Mouse (Mus musculus): Measurements from ENCODE around the gene Maea.
A peak's percentile ranks its signal among the peaks of the same experiment; 100 is the strongest.
"Not testable (repeated sequence)": the region's sequence is repeated elsewhere in the genome, so short reads cannot be mapped to it uniquely, and the experiment has no call there.

Gene Maea

DNA sequence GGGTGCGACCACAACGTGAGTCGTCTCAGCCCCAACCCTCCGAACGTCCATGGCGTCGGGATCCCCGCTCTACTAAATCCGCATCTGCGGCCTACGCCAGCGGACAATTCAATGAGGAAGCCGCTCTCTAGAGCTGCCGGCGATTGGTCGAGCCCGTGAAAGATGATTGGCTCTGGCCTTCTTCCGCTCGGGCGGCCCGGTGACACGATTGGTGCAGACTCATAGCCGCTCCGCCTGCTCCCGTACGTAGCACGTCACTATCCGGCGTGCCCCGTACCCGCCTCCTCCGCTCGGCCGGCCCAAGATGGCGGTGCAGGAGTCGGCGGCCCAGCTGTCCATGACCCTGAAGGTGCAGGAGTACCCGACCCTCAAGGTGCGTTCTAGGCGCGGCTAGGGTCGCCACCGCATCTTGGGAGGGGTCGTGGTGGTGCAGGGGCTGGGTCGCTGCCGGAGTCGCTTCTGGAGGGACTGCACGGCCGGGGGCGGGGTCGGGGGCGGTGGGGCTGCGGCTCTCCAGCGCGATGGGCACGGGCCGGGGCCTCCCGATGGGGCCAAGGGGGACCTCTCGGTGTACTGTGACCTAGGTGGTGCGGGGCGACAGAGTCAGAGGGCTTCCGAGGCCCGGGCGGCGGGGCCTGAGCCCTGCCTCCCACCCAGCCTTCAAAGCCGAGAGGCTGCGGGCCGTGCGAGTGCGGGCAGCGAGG lies at the start of gene Maea:
TSS of gene Maea (plus strand) at position 237 of the 704 bp plus-strand sequence.
- DNase-seq: peak; percentile 91 to 96

DNA sequence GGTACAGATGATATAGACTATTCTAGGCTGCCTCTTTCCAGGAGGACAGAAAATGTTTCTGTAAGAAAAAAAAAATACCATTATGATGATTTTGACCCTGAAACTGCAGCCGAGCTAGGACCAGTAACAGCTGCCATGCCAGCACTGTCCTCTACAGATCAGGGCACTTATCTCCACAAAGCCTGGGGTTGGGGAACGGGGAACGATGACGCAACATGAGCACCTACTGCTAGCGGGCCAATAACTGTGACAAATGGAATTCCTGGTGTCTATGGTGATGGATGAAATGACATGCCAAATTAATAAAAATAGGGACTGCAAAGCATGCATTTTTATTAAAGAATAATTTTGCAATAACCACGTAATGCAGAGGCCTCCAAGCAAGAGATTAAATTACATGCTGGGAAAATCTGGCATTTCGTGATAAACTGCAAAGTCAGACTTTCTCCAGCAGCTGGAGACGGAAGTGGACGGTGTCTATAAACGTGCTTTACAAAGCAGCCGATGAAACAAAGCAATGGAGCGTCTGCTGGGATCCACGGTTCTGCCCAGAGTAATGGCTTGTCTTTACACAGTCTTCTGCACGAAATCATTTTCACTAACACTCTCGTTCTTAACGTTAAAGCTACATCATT lies 41.4 kb upstream of the Maea start:
- DNase-seq: no peak

DNA sequence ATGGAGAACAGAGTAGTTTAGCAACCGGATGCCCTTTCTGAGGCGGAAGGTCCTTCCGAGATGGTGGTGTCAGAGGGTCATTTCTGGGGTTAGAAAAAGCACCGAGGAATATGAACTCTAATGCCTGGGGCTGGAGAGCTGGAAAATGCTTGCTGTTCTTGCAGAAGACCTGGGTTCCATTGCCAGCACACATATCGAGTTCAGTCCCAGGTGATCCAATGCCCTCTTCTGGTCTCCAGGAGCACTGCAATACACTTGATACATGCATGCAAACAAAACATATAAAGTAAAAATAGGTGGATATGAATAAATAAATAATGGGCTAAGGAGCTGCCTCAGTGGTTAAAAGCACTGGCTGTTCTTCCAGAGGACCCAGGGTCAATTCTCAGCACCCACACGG lies 38.1 kb upstream of the Maea start:
- DNase-seq: no peak

- DNase-seq: no peak
Observed at GRCm38 (mm10) chr5:33301801-33302200, 33.5 kb upstream of the Maea start.

- peak in 1 of 2 experiments; percentile 9 for DNase-seq
Observed at GRCm38 (mm10) chr5:33310704-33311462, 24.4 kb upstream of the Maea start.

DNA sequence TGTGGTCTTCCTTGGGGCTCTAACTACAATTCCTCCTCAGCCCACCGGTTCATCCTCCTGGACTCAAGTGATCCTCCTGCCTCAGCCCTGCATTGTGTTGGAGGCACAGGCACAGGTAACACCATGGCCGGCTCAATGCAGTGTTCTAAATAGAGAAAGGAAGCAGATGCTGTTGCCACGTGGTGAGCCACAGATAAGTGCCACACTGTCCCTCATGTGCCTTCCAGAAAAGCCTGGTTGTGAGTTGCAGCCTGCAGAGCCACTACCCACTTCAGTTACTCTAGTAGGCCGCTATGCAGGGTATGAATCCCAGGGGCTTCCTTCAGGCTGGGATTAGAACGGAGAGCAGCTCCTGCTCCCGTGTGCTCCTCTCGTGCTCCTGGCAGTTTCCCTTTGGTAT lies 23.1 kb upstream of the Maea start:
- no peak for DNase-seq

DNA sequence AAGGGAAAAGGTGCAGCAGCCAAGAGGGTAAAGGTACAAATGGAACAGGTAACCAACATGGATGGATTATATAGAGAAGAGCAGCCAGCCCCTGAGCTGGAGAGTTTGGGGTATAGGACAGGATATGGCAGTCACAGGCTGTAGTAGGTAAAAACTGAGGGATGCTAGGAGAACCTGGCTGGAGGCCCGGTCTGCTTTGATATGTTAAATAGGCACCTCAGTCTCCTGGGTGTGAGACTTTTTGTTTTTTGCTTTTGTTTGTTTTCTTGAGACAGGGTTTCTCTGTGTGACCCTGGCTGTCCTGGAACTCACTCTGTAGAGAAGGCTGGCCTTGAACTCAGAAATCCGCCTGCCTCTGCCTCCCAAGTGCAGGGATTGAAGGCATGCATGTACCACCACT lies 10.8 kb upstream of the Maea start:
- no peak for DNase-seq

DNA sequence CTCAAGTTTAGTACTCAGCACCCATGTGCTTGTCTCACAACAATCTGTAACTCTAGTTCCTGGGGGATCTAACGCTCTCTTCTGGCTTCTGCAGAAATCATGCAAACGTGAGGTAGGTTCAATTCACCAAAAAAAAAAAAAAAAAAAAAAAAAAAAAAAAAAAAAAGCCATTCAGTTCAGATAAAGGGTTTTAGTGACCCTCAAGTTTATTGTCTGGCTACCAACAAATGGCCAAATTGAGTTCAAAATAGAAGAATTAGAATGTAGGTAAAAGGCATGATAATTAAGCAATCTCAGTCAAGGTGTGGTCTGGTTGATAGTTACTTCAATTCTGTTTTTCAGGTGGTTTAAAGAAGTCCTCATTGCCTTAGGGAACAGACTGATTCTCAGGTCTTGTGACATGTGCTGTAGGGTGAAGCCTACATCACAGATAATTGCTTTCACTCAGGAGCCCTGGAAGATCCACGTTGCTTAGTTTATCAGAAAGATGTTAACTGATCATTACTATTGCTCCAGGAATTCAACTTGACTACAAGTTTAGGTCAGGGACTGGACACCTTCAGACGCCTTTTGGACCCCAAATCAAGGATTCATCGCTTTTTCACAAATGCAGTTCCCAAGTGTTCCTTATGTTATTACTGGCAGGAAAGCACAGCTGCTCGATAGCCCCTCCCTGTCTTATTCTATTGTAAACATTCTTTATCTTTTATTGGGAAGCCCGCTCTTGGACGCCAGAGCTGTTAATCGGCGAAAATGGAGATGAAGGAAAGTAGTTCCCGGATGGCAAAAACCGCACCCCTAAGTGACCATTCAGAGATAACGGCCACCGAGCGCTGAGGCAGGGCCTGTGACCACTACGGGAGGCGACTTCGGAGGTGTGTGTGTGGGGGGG lies 682 bp upstream of the Maea start:
- no peak for DNase-seq

DNA sequence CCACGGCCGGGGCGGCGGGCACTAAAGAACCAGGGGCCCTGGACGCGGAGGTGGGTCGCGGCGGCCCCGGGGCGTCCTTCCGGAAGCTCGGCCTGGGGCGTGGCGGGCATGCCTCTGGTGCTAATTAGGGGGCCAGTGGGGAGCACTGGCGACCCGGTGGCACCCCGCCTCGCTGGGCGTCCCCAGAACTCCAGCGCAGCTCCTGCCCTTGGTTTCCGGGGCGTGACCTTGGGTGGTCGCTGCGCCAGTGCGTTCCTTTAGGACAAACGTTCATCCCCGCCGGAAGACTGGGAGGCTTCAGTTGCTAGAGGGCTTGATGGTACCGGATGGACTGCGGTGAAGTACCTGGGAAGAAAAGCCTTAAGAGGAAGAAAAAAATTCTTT lies 660 bp downstream of the Maea start:
- peak; percentile 34 to 54 for DNase-seq

DNA sequence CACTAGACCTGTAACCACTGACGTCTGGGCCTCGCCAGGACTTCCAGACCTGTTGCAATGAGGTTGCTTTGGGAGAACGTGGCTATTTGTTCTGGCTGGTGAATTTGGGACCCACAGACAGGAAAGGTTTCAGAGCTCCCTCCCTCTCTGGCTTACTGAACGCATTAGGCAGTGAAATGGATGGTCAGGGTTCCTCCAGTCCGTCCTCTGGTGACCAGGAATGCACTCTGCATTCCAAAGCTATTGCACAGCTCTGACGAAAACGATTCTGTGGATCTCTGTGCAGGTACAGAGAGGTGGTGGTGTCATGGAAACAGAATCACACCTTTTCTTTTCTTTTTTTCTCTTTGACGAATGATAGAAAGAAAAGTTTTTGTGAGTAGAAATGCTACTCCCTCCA lies 1.9 kb downstream of the Maea start:
- no peak for DNase-seq

DNA sequence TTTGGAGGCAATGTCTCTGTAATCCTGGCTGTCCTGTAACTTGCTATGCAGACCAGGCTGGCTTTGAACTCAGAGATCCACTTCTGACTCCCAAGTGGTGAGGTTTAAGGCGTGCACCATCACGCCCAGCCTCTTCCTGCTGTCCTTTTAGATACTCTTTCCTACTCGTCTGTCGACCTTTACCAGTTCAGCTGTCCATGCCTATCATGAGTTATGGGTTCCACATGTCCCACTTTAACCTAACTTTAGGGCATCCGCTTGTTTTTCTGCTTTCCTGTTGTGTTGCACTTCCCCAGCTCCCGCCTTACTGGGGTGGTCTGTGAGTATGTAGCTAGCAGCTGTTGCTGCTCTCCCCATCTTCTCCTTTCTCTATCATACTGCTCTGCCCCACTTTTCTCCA lies 5.9 kb downstream of the Maea start:
- DNase-seq: no peak

GRCm38 (mm10) chr5:33342248-33342647 lies 6.9 kb downstream of the Maea start:
- DNase-seq: not testable (repeated sequence)

- no peak for DNase-seq
Observed at GRCm38 (mm10) chr5:33342821-33343220, 7.5 kb downstream of the Maea start.

DNA sequence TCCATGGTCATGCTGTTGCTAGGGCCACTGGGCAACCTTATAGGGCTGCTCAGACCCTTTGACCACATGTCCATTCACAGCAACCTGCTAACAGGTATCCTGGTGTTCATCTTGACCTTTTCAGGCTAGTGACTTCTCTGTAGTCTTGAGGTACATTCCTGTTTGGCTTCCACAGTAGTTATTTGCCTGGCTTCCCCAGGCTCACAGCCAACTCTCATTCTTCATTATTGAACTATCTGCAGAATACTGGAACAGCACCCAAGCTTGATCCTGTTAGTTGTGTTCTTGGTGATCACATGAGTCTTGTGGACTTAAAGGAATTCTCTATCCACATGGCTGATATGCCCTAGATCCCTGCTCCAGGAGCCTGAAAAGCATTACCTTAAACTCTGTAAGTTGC lies 8.3 kb downstream of the Maea start:
- DNase-seq: no peak

DNA sequence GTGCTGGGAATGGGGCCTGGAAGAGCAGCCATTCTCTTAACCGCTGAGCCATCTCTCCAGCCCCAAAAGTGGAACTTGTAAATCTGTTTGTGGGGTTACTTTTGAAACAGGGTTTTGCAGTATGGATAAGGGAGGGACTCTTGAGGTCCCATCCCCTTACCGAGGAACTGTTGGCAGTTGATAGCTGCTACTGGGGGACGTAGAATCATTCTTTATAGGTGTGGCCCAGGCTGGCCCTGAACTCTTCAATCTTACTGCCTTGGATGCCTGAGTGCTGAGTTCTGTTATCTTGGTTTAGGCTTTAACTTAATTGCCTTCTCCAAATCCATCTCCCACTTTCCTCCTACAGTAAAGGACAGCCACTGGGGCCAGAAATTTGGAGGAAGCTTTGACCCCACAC lies 8.8 kb downstream of the Maea start:
- DNase-seq: no peak

- no peak for DNase-seq
Observed at GRCm38 (mm10) chr5:33347620-33348019, 12.3 kb downstream of the Maea start.

DNA sequence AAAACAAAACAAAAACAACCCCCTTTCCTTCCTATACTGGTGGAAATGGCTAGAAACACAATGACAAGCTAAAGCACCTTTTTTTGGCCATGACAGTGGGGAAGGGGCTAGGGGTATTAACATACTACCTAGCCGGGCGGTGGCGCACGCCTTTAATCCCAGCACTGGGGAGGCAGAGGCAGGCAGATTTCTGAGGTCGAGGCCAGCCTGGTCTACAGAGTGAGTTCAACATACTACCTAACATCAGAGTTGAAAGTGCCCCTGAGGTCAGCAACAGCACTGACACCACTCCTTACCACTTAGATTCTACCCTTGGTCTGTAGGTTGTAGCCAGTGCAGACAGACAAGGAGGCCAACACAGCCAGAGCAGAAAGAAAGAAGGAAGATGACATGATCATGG lies 13.9 kb downstream of the Maea start:
- no peak for DNase-seq

GRCm38 (mm10) chr5:33349706-33350105 lies 14.4 kb downstream of the Maea start:
- no peak for DNase-seq

DNA sequence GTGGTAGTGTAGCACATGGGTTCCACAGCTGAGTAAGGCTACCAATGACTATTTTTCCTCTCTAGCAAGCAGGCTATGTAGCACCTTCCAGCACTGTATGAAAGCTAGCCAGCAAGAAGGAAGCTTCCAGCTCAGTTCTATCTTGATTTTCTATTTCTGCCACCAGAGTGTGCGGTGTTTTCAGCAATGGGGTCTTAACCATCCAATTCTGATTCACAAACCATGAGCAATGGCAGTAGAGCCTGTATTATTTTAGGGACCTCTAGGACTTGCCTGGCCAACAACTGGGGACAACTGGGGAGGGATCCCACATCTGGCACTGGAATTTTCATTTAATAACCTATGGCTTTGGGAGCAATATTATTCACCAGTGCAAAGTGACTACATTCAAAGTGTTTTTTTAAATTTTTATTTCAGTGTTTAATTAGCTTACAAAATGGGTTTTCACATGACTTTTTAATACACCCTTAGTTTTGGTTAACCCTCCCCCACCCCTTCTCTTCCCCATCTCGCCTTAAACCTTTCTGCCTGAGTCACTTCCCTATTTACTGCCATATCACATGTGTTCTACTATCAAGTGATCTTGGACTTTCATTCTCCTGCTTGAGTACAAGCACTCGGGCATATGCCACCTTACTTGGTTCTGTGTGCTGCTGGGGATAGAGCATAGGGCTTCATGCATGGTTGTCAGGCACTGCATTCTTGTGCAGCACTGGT lies 16.4 kb downstream of the Maea start:
- no peak for DNase-seq

- DNase-seq: no peak
Observed at GRCm38 (mm10) chr5:33352273-33352645, 16.9 kb downstream of the Maea start.

DNA sequence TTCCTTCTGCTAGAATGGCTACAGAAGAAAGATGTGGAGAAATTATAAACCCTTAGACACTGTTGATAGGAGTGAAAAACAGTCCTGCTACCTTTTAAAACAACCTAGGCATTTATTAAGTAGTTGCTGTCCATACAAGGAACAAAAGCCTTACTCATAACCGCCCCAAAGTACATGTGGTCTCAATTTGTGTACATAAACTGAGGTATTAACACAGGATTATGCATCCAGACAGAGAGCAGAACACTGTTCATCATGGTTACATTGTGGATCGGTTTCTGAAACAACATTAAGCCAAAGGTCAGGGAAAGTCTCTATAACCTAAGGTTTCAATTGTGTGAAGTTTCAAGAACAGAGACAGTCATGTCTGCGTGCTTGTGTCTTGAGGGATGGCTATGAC lies 17.7 kb downstream of the Maea start:
- DNase-seq: no peak

- DNase-seq: no peak
Observed at GRCm38 (mm10) chr5:33357494-33357893, 22.2 kb downstream of the Maea start.

Measured in thymus, postnatal 36 days (tissue).